Mouse (Mus musculus): ENCODE data around the gene Ptprf.

GRCm38 (mm10) chr4:118270706-118271105, 20.5 kb downstream of the Ptprf start:
- TF ChIP-seq CTCF (IDR thresholded peaks at IDR 0.05; ENCODE audit: low read depth, low read length) (peak; percentile 48), POLR2A (IDR thresholded peaks at IDR 0.05; ENCODE audit: insufficient read depth, low read length) (no peak), EP300 (IDR thresholded peaks at IDR 0.05; ENCODE audit: insufficient read depth, low read depth, low read length) (no peak)

Measured in ES-Bruce4 (cell line).